Mouse (Mus musculus) liver, adult 2 months (tissue): ENCODE results near the gene Ggt5. TPM values are rescaled to one million over a fixed set of nuclear protein-coding genes. Genes with fewer than 3 reads are reported as not detected.

Source experiments
- DNase-seq: peaks from one replicate; pipeline ENCODE4 v3.0.0-alpha.2; 2011; ENCODE audit warnings: low read depth, low spot score; ENCODE audit errors: extremely low read depth
- H3K27ac ChIP-seq: fragments of 200-500 bp; replicated peaks from 2 replicates; pipeline ENCODE4 v1.5.1; 2012; ENCODE audit warnings: low read depth, mild to moderate bottlenecking, control low read depth, inconsistent platforms, low read length; ENCODE audit not compliant: insufficient read depth
- H3K27me3 ChIP-seq: fragments of 200-500 bp; 2 replicates; pipeline ENCODE4 v1.6.1; 2012; ENCODE audit warnings: mild to moderate bottlenecking, moderate library complexity, low read length, inconsistent platforms; ENCODE audit not compliant: control insufficient read depth, insufficient read depth
- H3K36me3 ChIP-seq: fragments of 200-500 bp; 2 replicates; pipeline ENCODE4 v1.6.1; 2012; ENCODE audit warnings: low read length, inconsistent platforms; ENCODE audit not compliant: control insufficient read depth, insufficient read depth
- H3K4me1 ChIP-seq: fragments of 200-500 bp; 2 replicates; pipeline ENCODE4 v1.6.1; 2011; ENCODE audit warnings: low read length; ENCODE audit not compliant: control insufficient read depth, insufficient read depth
- H3K4me3 ChIP-seq: fragments of 200-500 bp; 2 replicates; pipeline ENCODE4 v1.5.1; 2011; ENCODE audit warnings: low read depth, mild to moderate bottlenecking, control low read depth, low read length, moderate library complexity; ENCODE audit not compliant: insufficient read depth
- H3K79me2 ChIP-seq: fragments of 200-500 bp; 2 replicates; pipeline ENCODE4 v1.6.1; 2012; ENCODE audit warnings: inconsistent platforms, mild to moderate bottlenecking, low read length, moderate library complexity; ENCODE audit not compliant: control insufficient read depth, insufficient read depth
- H3K9ac ChIP-seq: fragments of 200-500 bp; 2 replicates; pipeline ENCODE4 v1.6.1; 2012; ENCODE audit warnings: low read depth, mild to moderate bottlenecking, control low read depth, inconsistent platforms, low read length
- CTCF ChIP-seq: fragments of 200-500 bp; IDR thresholded peaks from 2 replicates; pipeline ENCODE4 v1.5.1; 2011; ENCODE audit warnings: low read depth, low read length, control low read depth
- POLR2A ChIP-seq: fragments of 200-500 bp; IDR thresholded peaks from 2 replicates; pipeline ENCODE4 v1.6.1; 2011; ENCODE audit warnings: low read length, control low read depth; ENCODE audit not compliant: insufficient read depth; ENCODE audit errors: extremely low read depth
- WGBS: fragments of 180-500 bp; shearing (Covaris S2); methylation state at CpG from one replicate; pipeline ENCODE4 v1.1.7; 2018; 5-methylcytosine and 5-hydroxymethylcytosine counted together
- polyA plus RNA-seq: library from polyadenylated mRNA; depleted of rRNA; stranded (reverse); fragments of >200 nt; gene quantifications from 2 replicates; pipeline ENCODE4 v1.2.3, GENCODE M21; 2012
- total RNA-seq: library from RNA; depleted of rRNA; stranded (reverse); fragments of >200 nt; gene quantifications from 2 replicates; pipeline ENCODE4 v1.2.3, GENCODE M21; 2014

The Ggt5 gene
- total and polyA plus RNA-seq, 2 experiments = 1.2 to 10.6 TPM

- DNase-seq = no peak
- no peaks in the 10 kb centered on the region for H3K36me3 ChIP-seq
- H3K4me1 ChIP-seq = no peaks in the 10 kb centered on the region
- H3K27ac ChIP-seq = no peak overlapping the region
- 81% methylated on average over 7 of the region's 7 CpGs for WGBS
- no peak overlapping the region for H3K4me3 ChIP-seq
- H3K79me2 ChIP-seq = no peaks in the 10 kb centered on the region
- H3K27me3 ChIP-seq = no peaks in the 10 kb centered on the region
- TF ChIP-seq POLR2A = no peak
- no peak for TF ChIP-seq CTCF
- H3K9ac ChIP-seq = no peak overlapping the region
These were observed 3.4 kb downstream of the Ggt5 start for GRCm38 (mm10) chr10:75592585-75592984.

GRCm38 (mm10) chr10:75595981-75596380 lies 6.8 kb downstream of the Ggt5 start:
- Histone ChIP-seq H3K27me3 (no peaks in the 10 kb centered on the region), H3K27ac (no peak overlapping the region), H3K9ac (no peak overlapping the region), H3K4me1 (no peaks in the 10 kb centered on the region), H3K79me2 (no peaks in the 10 kb centered on the region), H3K4me3 (no peak overlapping the region), H3K36me3 (no peaks in the 10 kb centered on the region)
- TF ChIP-seq POLR2A (no peak), CTCF (no peak)
- peak; percentile 19 for DNase-seq
- 85% methylated on average over 8 of the region's 8 CpGs for WGBS

- Histone ChIP-seq H3K4me1 (no peaks in the 10 kb centered on the region), H3K27ac (no peak overlapping the region), H3K9ac (no peak overlapping the region), H3K4me3 (no peak overlapping the region), H3K27me3 (no peaks in the 10 kb centered on the region), H3K79me2 (no peaks in the 10 kb centered on the region), H3K36me3 (no peaks in the 10 kb centered on the region)
- 86% methylated on average over 7 of the region's 7 CpGs for WGBS
- no peak for DNase-seq
- TF ChIP-seq CTCF (no peak), POLR2A (no peak)
These were observed 11.1 kb downstream of the Ggt5 start for GRCm38 (mm10) chr10:75600189-75600730.

GRCm38 (mm10) chr10:75605162-75605846 lies 16.2 kb downstream of the Ggt5 start:
- TF ChIP-seq CTCF = no peak
- no peak for TF ChIP-seq POLR2A
- 39% methylated on average over 11 of the region's 11 CpGs for WGBS
- Histone ChIP-seq H3K79me2 (no peaks in the 10 kb centered on the region), H3K27me3 (no peaks in the 10 kb centered on the region), H3K36me3 (no peaks in the 10 kb centered on the region), H3K4me1 (no peaks in the 10 kb centered on the region), H3K27ac (no peak overlapping the region), H3K4me3 (no peak overlapping the region), H3K9ac (no peak overlapping the region)
- no peak for DNase-seq

- no peak for DNase-seq
- Histone ChIP-seq H3K79me2 (no peaks in the 10 kb centered on the region), H3K27ac (no peak overlapping the region), H3K36me3 (no peaks in the 10 kb centered on the region), H3K27me3 (no peaks in the 10 kb centered on the region), H3K9ac (no peak overlapping the region), H3K4me3 (no peak overlapping the region), H3K4me1 (no peaks in the 10 kb centered on the region)
- TF ChIP-seq CTCF (no peak), POLR2A (no peak)
- WGBS = 95% methylated on average over 4 of the region's 4 CpGs
These were observed 18.1 kb downstream of the Ggt5 start for GRCm38 (mm10) chr10:75607253-75607652.

GRCm38 (mm10) chr10:75608975-75609374 lies 19.8 kb downstream of the Ggt5 start:
- no peak for DNase-seq
- Histone ChIP-seq H3K79me2 (no peaks in the 10 kb centered on the region), H3K27ac (no peak overlapping the region), H3K4me3 (no peak overlapping the region), H3K36me3 (no peaks in the 10 kb centered on the region), H3K9ac (no peak overlapping the region), H3K4me1 (no peaks in the 10 kb centered on the region), H3K27me3 (no peaks in the 10 kb centered on the region)
- TF ChIP-seq CTCF (no peak), POLR2A (no peak)
- WGBS = 88% methylated on average over 11 of the region's 11 CpGs
